Mouse (Mus musculus) MEL (cell line): ENCODE measurements around the gene Lrrc23. TPM values are rescaled to one million over a fixed set of nuclear protein-coding genes. Genes with fewer than 3 reads are reported as not detected.
A peak's percentile ranks its signal among the peaks of the same experiment; 100 is the strongest.

Experiments
- DNase-seq: peaks from one replicate; pipeline ENCODE4 v3.0.0; 2011; ENCODE audit warnings: low read depth, low spot score
- H3K27ac ChIP-seq: 2 replicates; pipeline ENCODE4 v1.5.1; 2012; ENCODE audit warnings: low read depth, mild to moderate bottlenecking, control low read depth, low read length, moderate library complexity; ENCODE audit not compliant: control insufficient read depth
- H3K27me3 ChIP-seq, 2 experiments: fragments of 150-350 bp in 1 of 2; sonication (generic) in 1 of 2; 2 replicates each; pipeline ENCODE4 v1.6.1; 2012; ENCODE audit warnings: low read length in 2 of 2, mild to moderate bottlenecking in 2 of 2, improper control_type of control experiment in 1 of 2, moderate library complexity in 1 of 2; ENCODE audit not compliant: insufficient read depth in 2 of 2, control insufficient read depth in 1 of 2
- H3K36me3 ChIP-seq, 2 experiments: 2 replicates each; pipeline ENCODE4 v1.6.1; 2012 to 2014; ENCODE audit warnings: low read length in 2 of 2, improper control_type of control experiment in 1 of 2, inconsistent platforms in 1 of 2, mild to moderate bottlenecking in 1 of 2; ENCODE audit not compliant: insufficient read depth in 2 of 2, control insufficient read depth in 1 of 2
- H3K4me1 ChIP-seq, 2 experiments: fragments of 150-350 bp in 1 of 2; sonication (generic) in 1 of 2; 2 replicates each; pipeline ENCODE4 v1.6.1; 2012; ENCODE audit warnings: low read length in 2 of 2, improper control_type of control experiment in 1 of 2, mild to moderate bottlenecking in 1 of 2; ENCODE audit not compliant: insufficient read depth in 2 of 2, control insufficient read depth in 1 of 2
- H3K4me3 ChIP-seq, 2 experiments: fragments of 150-350 bp in 1 of 2; sonication (generic) in 1 of 2; 2 replicates each; pipeline ENCODE4 v1.5.1; 2012; ENCODE audit warnings: low read depth in 2 of 2, low read length in 2 of 2, mild to moderate bottlenecking in 2 of 2, moderate library complexity in 2 of 2, control low read depth in 1 of 2, improper control_type of control experiment in 1 of 2; ENCODE audit not compliant: control insufficient read depth in 1 of 2, insufficient read depth in 1 of 2
- H3K79me2 ChIP-seq: 2 replicates; pipeline ENCODE4 v1.6.1; 2012; ENCODE audit warnings: mild to moderate bottlenecking, low read length, moderate library complexity; ENCODE audit not compliant: control insufficient read depth, poor library complexity, insufficient read depth
- H3K9ac ChIP-seq: 2 replicates; pipeline ENCODE4 v1.6.1; 2012; ENCODE audit warnings: low read depth, mild to moderate bottlenecking, control low read depth, low read length, moderate library complexity; ENCODE audit not compliant: control insufficient read depth, poor library complexity, severe bottlenecking
- H3K9me3 ChIP-seq: fragments of 150-350 bp; sonication (generic); replicated peaks from 2 replicates; pipeline ENCODE4 v1.6.1; 2012; ENCODE audit warnings: mild to moderate bottlenecking, low read length, improper control_type of control experiment, moderate library complexity; ENCODE audit not compliant: insufficient read depth
- E2F4 ChIP-seq: IDR thresholded peaks from 2 replicates; pipeline ENCODE4 v1.6.1; 2011; ENCODE audit warnings: low read depth, low read length, improper control_type of control experiment, borderline replicate concordance
- ELF1 ChIP-seq: IDR thresholded peaks from 2 replicates; pipeline ENCODE4 v1.6.1; 2014; ENCODE audit warnings: low read depth, mild to moderate bottlenecking, inconsistent platforms, low read length, improper control_type of control experiment, moderate library complexity
- HCFC1 ChIP-seq: IDR thresholded peaks from 2 replicates; pipeline ENCODE4 v1.6.1; 2012; ENCODE audit warnings: low read depth, mild to moderate bottlenecking, inconsistent platforms, low read length, improper control_type of control experiment, moderate library complexity
- JUND ChIP-seq: IDR thresholded peaks from 2 replicates; pipeline ENCODE4 v1.6.1; 2011; ENCODE audit warnings: low read depth, mild to moderate bottlenecking, improper control_type of control experiment, low read length
- MXI1 ChIP-seq: IDR thresholded peaks from 2 replicates; pipeline ENCODE4 v1.6.1; 2011; ENCODE audit warnings: mild to moderate bottlenecking, low read depth, low read length, improper control_type of control experiment
- MYB ChIP-seq: IDR thresholded peaks from 2 replicates; pipeline ENCODE4 v1.6.1; 2011; ENCODE audit warnings: mild to moderate bottlenecking, low read depth, low read length, improper control_type of control experiment
- POLR2AphosphoS5 ChIP-seq: IDR thresholded peaks from 2 replicates; pipeline ENCODE4 v1.6.1; 2012; ENCODE audit warnings: low read depth, borderline replicate concordance, mild to moderate bottlenecking, inconsistent platforms, low read length, moderate library complexity, mixed read lengths
- RAD21 ChIP-seq: IDR thresholded peaks from 2 replicates; pipeline ENCODE4 v1.6.1; 2011; ENCODE audit warnings: mild to moderate bottlenecking, low read depth, low read length, improper control_type of control experiment
- RCOR1 ChIP-seq: IDR thresholded peaks from 2 replicates; pipeline ENCODE4 v1.6.1; 2012; ENCODE audit warnings: low read depth, mild to moderate bottlenecking, inconsistent platforms, low read length, improper control_type of control experiment
- SIN3A ChIP-seq: IDR thresholded peaks from 2 replicates; pipeline ENCODE4 v1.6.1; 2012; ENCODE audit warnings: low read length, improper control_type of control experiment, inconsistent platforms
- TAL1 ChIP-seq: IDR thresholded peaks from 2 replicates; pipeline ENCODE4 v1.6.1; 2012; ENCODE audit warnings: mild to moderate bottlenecking, inconsistent platforms, low read length, moderate library complexity, mixed read lengths
- TBP ChIP-seq: IDR thresholded peaks from 2 replicates; pipeline ENCODE4 v1.8.0; 2011; ENCODE audit warnings: low read depth, low read length, improper control_type of control experiment
- UBTF ChIP-seq: IDR thresholded peaks from 2 replicates; pipeline ENCODE4 v1.6.1; 2012; ENCODE audit warnings: low read depth, mild to moderate bottlenecking, inconsistent platforms, low read length, improper control_type of control experiment, moderate library complexity, borderline replicate concordance; ENCODE audit not compliant: insufficient read depth
- ZNF384 ChIP-seq: IDR thresholded peaks from 2 replicates; pipeline ENCODE4 v1.6.1; 2012; ENCODE audit warnings: low read depth, mild to moderate bottlenecking, inconsistent platforms, low read length, improper control_type of control experiment
- polyA plus RNA-seq, 2 experiments: library from polyadenylated mRNA; stranded (reverse) in 1 of 2; unstranded in 1 of 2; fragments of >175 nt in 1 of 2; fragments of >200 nt in 1 of 2; gene quantifications; 2 replicates each; pipeline versions ENCODE4 v1.2.1 to v1.2.4; 2012; ENCODE audit warnings: low replicate concordance in 2 of 2, low read depth in 1 of 2; ENCODE audit not compliant: insufficient read length in 2 of 2, insufficient read depth in 1 of 2, missing spikeins in 1 of 2
- total RNA-seq: library from RNA; depleted of rRNA; stranded (reverse); fragments of 300-350 nt; gene quantifications from 2 replicates; pipeline ENCODE4 v1.2.3, GENCODE M21; 2012

The Lrrc23 gene
- total and polyA plus RNA-seq, 3 experiments = 0.11 TPM; not detected in 2

DNA sequence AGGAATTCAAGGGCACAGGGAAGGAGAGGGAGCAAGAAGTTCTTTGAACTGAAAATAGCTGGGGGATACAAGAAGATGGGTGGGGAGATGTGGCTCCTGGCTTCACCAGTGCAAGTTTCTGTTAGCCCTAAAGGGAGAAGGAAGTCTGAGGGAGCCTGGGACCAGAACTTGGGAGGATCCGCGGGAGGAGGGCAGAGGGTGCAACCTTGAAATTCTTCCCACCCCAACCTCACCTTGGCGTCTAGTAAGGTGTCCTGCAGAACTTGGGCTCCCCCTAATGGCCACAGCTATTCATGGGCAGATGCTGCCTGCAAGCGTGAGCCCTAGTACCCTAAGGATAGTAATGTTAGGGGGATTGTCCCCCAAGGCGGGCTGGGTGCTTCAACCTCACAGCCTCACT, 20.3 kb downstream of the Lrrc23 start (continued):
- TF ChIP-seq SIN3A (peak; percentile 73; the same call in 1 of the 2 replicates), RCOR1 (no peak), TAL1 (no peak)

DNA sequence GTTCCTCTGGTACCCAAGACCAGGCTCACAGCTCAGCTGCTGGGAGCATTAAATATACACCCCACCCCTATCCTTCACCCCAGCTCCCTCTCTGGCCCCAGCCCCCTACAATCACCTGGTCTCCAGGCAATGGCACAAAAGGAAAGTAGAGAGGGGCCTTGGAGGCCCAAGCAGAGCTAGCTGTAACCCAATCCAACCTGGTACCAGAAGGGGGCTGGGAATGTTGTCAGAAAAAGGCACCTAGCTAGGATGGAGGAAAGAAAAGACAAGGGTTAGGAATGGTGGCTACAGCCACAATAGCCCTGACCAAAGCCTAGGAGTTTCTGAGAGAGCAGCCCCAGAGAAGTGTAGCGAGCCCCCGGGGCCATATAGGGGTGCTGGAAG, 20.7 kb downstream of the Lrrc23 start:
- H3K9ac ChIP-seq = peak overlapping the region; percentile 71
- peak overlapping the region; percentile 31 to 40; a peak in 3 of 4 replicates for H3K4me3 ChIP-seq

DNA sequence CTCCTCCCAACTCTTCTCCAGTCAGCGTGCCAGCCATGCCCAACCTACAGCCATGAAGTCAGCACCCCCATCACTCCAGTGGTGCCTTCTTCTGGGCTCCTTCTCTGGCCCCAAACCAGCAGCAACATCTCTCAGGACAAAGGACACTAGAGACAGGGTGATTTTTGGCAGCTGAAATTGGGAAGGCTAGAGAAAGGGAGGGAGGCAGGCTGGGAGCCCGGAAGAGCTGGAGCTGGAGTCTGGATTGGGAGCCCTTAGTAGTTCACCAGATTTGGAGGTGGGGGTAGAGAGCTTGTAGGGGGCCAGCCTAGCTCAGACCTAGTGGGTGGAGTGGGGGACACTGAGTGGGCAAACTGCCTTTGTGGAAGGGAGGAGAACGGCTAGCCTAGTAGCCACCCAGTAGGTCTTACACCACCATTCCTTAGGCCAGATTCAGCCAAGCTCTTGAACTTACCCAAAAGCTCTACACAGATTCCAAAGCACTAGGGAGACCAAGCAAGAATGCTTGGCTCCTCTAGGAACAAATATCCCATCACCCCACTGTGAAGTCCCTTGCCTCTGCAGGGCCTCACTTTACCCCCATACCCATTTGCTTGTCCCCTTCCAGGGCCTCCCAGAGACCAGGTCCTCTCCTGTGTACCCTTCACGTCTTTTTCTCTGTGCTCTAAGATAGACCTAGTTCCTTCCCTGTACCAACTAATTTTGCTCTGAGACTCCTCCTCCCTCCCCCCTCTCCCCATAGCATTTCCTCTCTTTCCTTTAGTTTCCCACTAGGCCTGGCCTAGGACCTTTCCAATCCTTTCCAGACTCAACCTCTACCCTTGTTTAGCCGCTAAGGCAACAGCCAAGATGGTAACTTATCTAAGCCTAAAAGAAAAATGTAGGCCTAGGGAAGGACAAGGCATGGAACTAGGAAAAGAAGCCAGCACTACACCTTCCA, 21.3 kb downstream of the Lrrc23 start:
- H3K4me3 ChIP-seq = no peak overlapping the region
- TF ChIP-seq SIN3A (peak; percentile 40; the same call in 1 of the 2 replicates), TBP (no peak)
- TF ChIP-seq, all 39 proteins: peak for 1
- peaks cover 14% of the 10 kb centered on the region for H3K79me2 ChIP-seq
- H3K9me3 ChIP-seq = no peaks in the 10 kb centered on the region
- H3K36me3 ChIP-seq = peaks cover 0 to 2% of the 10 kb centered on the region in 2 experiments; a peak in 1 of 4 replicates
- peaks cover 2 to 32% of the 10 kb centered on the region in 2 experiments; a peak in 3 of 4 replicates for H3K4me1 ChIP-seq
- H3K27ac ChIP-seq = no peak overlapping the region
- H3K9ac ChIP-seq = no peak overlapping the region
- DNase-seq = peak; percentile 38
- no peaks in the 10 kb centered on the region for H3K27me3 ChIP-seq

More for the DNA sequence above, 20.7 kb downstream of the Lrrc23 start:
- no peak for DNase-seq
- no peak for TF ChIP-seq MYB
- no peak for TF ChIP-seq ZNF384
- TF ChIP-seq MXI1 = no peak
- TF ChIP-seq JUND = no peak
- no peak for TF ChIP-seq E2F4
- no peak for TF ChIP-seq HCFC1
- TF ChIP-seq UBTF = no peak
- TF ChIP-seq ELF1 = no peak
- TF ChIP-seq TAL1 = no peak
- TF ChIP-seq POLR2AphosphoS5 = no peak
- no peak for TF ChIP-seq RAD21
- TF ChIP-seq, all 39 proteins: peak for 0
- H3K27ac ChIP-seq = peak overlapping the region; percentile 24; the same call in 1 of the 2 replicates
- H3K9me3 ChIP-seq = no peaks in the 10 kb centered on the region
- H3K36me3 ChIP-seq = peaks cover 0 to 2% of the 10 kb centered on the region in 2 experiments; a peak in 1 of 4 replicates
- peaks cover 2 to 32% of the 10 kb centered on the region in 2 experiments; a peak in 3 of 4 replicates for H3K4me1 ChIP-seq
- H3K79me2 ChIP-seq = peaks cover 14% of the 10 kb centered on the region
- no peaks in the 10 kb centered on the region for H3K27me3 ChIP-seq
